Mouse (Mus musculus) heart, adult 2 months (tissue): ENCODE results near the gene Gpr65. TPM values are rescaled to one million over a fixed set of nuclear protein-coding genes. Genes with fewer than 3 reads are reported as not detected.
"Not testable (repeated sequence)": the region's sequence is repeated elsewhere in the genome, so short reads cannot be mapped to it uniquely, and the experiment has no call there.

Experiments used
- DNase-seq, 2 experiments: peaks; one replicate each; pipeline ENCODE4 v3.0.0; 2021
- H3K27ac ChIP-seq: fragments of 200-600 bp; 2 replicates; pipeline ENCODE4 v1.8.1; 2022
- H3K27me3 ChIP-seq: fragments of 200-500 bp; 2 replicates; pipeline ENCODE4 v1.6.1; 2012; ENCODE audit warnings: mild to moderate bottlenecking, low read length, inconsistent platforms, mixed read lengths; ENCODE audit not compliant: control insufficient read depth, insufficient read depth
- H3K36me3 ChIP-seq: fragments of 200-500 bp; 2 replicates; pipeline ENCODE4 v1.6.1; 2012; ENCODE audit warnings: low read length, inconsistent platforms; ENCODE audit not compliant: control insufficient read depth, insufficient read depth
- H3K4me1 ChIP-seq: fragments of 200-500 bp; 2 replicates; pipeline ENCODE4 v1.6.1; 2011; ENCODE audit warnings: low read length; ENCODE audit not compliant: control insufficient read depth, insufficient read depth
- H3K4me3 ChIP-seq: fragments of 200-600 bp; 2 replicates; pipeline ENCODE4 v1.8.1; 2022
- H3K79me2 ChIP-seq: fragments of 200-500 bp; replicated peaks from 2 replicates; pipeline ENCODE4 v1.6.1; 2012; ENCODE audit warnings: mild to moderate bottlenecking, inconsistent platforms, low read length, moderate library complexity, mixed read lengths; ENCODE audit not compliant: control insufficient read depth, insufficient read depth
- H3K9ac ChIP-seq: fragments of 200-500 bp; 2 replicates; pipeline ENCODE4 v1.6.1; 2012; ENCODE audit warnings: low read depth, mild to moderate bottlenecking, control low read depth, inconsistent platforms, low read length, mixed read lengths
- CTCF ChIP-seq: fragments of 200-600 bp; IDR thresholded peaks from 2 replicates; pipeline ENCODE4 v1.8.1; 2022; ENCODE audit warnings: antibody characterized with exemption, mild to moderate bottlenecking, moderate library complexity
- EP300 ChIP-seq: fragments of 200-500 bp; IDR thresholded peaks from 2 replicates; pipeline ENCODE4 v1.6.1; 2011; ENCODE audit warnings: low read depth, low read length, control low read depth; ENCODE audit not compliant: insufficient read depth
- POLR2A ChIP-seq: fragments of 200-500 bp; IDR thresholded peaks from 2 replicates; pipeline ENCODE4 v1.6.1; 2011; ENCODE audit warnings: mild to moderate bottlenecking, low read depth, low read length, control low read depth; ENCODE audit not compliant: insufficient read depth
- WGBS: fragments of 180-500 bp; shearing (Covaris S2); methylation state at CpG from one replicate; pipeline ENCODE4 v1.1.7; 2018; 5-methylcytosine and 5-hydroxymethylcytosine counted together
- intact Hi-C: fragments of 180-260 bp; cut with DNase I; formaldehyde crosslinking; loops from one replicate; pipeline ENCODE4 v1.15.1; 2025
- long read RNA-seq: library from polyadenylated mRNA; stranded (forward); transcript quantifications from one replicate; pipeline ENCODE4 v2.0.0, GENCODE M21; 2021
- polyA plus RNA-seq: library from polyadenylated mRNA; depleted of rRNA; stranded (reverse); fragments of >200 nt; gene quantifications from 2 replicates; pipeline ENCODE4 v1.2.3, GENCODE M21; 2012; rRNA removed
- total RNA-seq, 2 experiments: library from RNA; stranded (reverse); gene quantifications; 2 replicates each; pipeline ENCODE4 v1.2.3; 2021

Gene Gpr65
- total RNA-seq (under 1 TPM; 0.52 to 0.84 TPM), polyA plus RNA-seq (0.64 and 1.1 TPM in 2 replicates)
- long read RNA-seq: 0 reads

GRCm38 (mm10) chr12:98268441-98269369, at the start of gene Gpr65:
Gene Gpr65, plus strand, starts transcription at chr12:98268635.
- no peaks in the 10 kb centered on the region for H3K27me3 ChIP-seq
- intact Hi-C loops: no loop called here
- no peaks in the 10 kb centered on the region; the same call in 1 of the 2 replicates for H3K4me1 ChIP-seq
- no peaks in the 10 kb centered on the region for H3K36me3 ChIP-seq
- H3K4me3 ChIP-seq: no peak within 1 kb of the TSS
- no peaks in the 10 kb centered on the region for H3K79me2 ChIP-seq
- H3K27ac ChIP-seq: no peak within 1 kb of the TSS
- DNase-seq: no peak
- 83% methylated on average over 13 of the region's 13 CpGs for WGBS
- TF ChIP-seq POLR2A (0 out of 2 replicates have a peak, but pooled peaks have one; percentile 29), CTCF (no peak)
- no peak within 1 kb of the TSS for H3K9ac ChIP-seq

- WGBS: 84% methylated on average over 5 of the region's 5 CpGs
- H3K27ac ChIP-seq: no peak overlapping the region
Observed at GRCm38 (mm10) chr12:98223286-98223685, 45.1 kb upstream of the Gpr65 start.

GRCm38 (mm10) chr12:98227037-98227436, 41.4 kb upstream of the Gpr65 start:
- H3K4me3 ChIP-seq: no peak overlapping the region
- intact Hi-C loops: no loop called here
- no peaks in the 10 kb centered on the region for H3K27me3 ChIP-seq
- WGBS: 91% methylated on average over 2 of the region's 2 CpGs
- no peaks in the 10 kb centered on the region for H3K4me1 ChIP-seq
- H3K79me2 ChIP-seq: no peaks in the 10 kb centered on the region
- no peak overlapping the region for H3K9ac ChIP-seq
- H3K27ac ChIP-seq: no peak overlapping the region
- H3K36me3 ChIP-seq: peaks cover 2% of the 10 kb centered on the region; the same call in 1 of the 2 replicates
- TF ChIP-seq CTCF (no peak), POLR2A (no peak), EP300 (no peak)
- DNase-seq: no peak

More at GRCm38 (mm10) chr12:98223286-98223685, 45.1 kb upstream of the Gpr65 start:
- H3K4me1 ChIP-seq: no peaks in the 10 kb centered on the region
- no peaks in the 10 kb centered on the region for H3K27me3 ChIP-seq
- DNase-seq: no peak
- H3K9ac ChIP-seq: no peak overlapping the region
- no peaks in the 10 kb centered on the region for H3K79me2 ChIP-seq
- peaks cover 2% of the 10 kb centered on the region; the same call in 1 of the 2 replicates for H3K36me3 ChIP-seq
- H3K4me3 ChIP-seq: no peak overlapping the region
- intact Hi-C loops: no loop called here
- no peak for TF ChIP-seq EP300
- no peak for TF ChIP-seq POLR2A
- no peak for TF ChIP-seq CTCF

GRCm38 (mm10) chr12:98238478-98238877, 30.0 kb upstream of the Gpr65 start:
- H3K79me2 ChIP-seq, H3K27me3 ChIP-seq, H3K4me1 ChIP-seq, DNase-seq, intact Hi-C loops, H3K4me3 ChIP-seq, H3K9ac ChIP-seq, H3K36me3 ChIP-seq, H3K27ac ChIP-seq: not testable (repeated sequence)
- WGBS: 69% methylated on average over 6 of the region's 6 CpGs

GRCm38 (mm10) chr12:98244161-98244560, 24.3 kb upstream of the Gpr65 start:
- Histone ChIP-seq H3K79me2 (no peaks in the 10 kb centered on the region), H3K27ac (no peak overlapping the region), H3K36me3 (no peaks in the 10 kb centered on the region), H3K4me3 (no peak overlapping the region), H3K9ac (no peak overlapping the region), H3K4me1 (no peaks in the 10 kb centered on the region), H3K27me3 (no peaks in the 10 kb centered on the region)
- TF ChIP-seq CTCF (no peak), POLR2A (no peak), EP300 (no peak)
- no peak for DNase-seq
- intact Hi-C loops: no loop called here
- WGBS: 85% methylated on average over 4 of the region's 4 CpGs

- Histone ChIP-seq H3K4me1 (no peaks in the 10 kb centered on the region), H3K9ac (no peak overlapping the region), H3K27me3 (no peaks in the 10 kb centered on the region), H3K79me2 (no peaks in the 10 kb centered on the region), H3K36me3 (no peaks in the 10 kb centered on the region), H3K27ac (no peak overlapping the region), H3K4me3 (no peak overlapping the region)
- TF ChIP-seq CTCF (no peak), POLR2A (no peak), EP300 (no peak)
- 89% methylated on average over 5 of the region's 5 CpGs for WGBS
- intact Hi-C loops: no loop called here
- no peak for DNase-seq
Observed at GRCm38 (mm10) chr12:98244865-98245264, 23.6 kb upstream of the Gpr65 start.
